Mouse (Mus musculus): ENCODE results near the gene Tmod3.

- TF ChIP-seq CTCF (IDR thresholded peaks at IDR 0.05; ENCODE audit: low read depth) (peak; percentile 43), EP300 (IDR thresholded peaks at IDR 0.05; ENCODE audit: low read depth) (no peak)
These were observed 91.2 kb downstream of the Tmod3 start for GRCm38 (mm10) chr9:75468297-75468696.
